Mouse (Mus musculus): ENCODE data around the gene Bsx. TPM values are rescaled to one million over a fixed set of nuclear protein-coding genes. Genes with fewer than 3 reads are reported as not detected.

Bsx gene
- not detected for polyA plus RNA-seq (2014; fragmentation: Illumina TruSeq; extraction: RNeasy Lipid Tissue Mini Kit (QIAGEN cat#74804); ENCODE audit: low read depth, low replicate concordance)

DNA sequence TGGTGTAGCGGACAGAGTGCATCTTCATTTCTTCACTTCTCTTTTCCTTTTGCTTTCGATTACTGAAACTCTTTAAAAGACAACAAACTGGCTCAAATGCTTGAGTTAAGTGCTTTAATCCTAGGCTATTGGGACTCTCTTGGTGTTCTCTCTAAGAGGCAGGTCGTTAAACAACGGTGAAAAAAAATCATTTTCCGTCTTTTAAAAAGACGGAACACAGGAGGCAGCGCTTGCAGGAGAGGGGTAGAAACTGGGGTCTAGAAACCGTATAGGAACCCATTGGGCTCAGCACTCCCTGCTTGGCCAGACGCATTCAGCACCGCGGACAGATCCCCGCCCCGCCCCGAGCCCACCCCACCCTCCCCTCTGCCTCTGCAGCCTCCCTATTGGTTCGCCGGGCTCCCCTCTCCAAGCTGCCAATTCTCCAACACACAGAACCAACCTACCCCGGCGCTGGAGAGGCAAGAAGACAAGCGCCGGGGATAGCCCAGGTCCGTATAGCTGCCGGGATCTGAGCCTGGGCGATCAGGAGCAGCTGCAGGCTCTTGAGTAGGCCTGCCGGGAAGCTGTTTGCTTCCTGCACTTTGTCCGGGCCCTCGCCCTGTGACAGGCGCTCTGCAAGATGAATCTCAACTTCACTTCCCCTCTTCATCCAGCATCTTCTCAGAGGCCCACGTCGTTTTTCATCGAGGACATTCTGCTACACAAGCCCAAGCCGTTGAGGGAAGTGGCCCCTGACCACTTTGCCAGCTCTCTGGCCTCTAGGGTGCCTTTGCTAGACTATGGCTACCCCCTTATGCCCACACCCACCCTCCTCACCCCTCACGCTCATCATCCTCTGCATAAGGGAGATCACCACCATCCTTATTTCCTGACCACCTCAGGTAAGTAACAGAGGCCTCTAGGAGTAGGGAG, at the start of gene Bsx:
TSS of gene Bsx (plus strand) at position 572 of the 915 bp plus-strand sequence.

Other genes with a start within 250 kb of the Bsx start
- gene Gm21915, start 203.5 kb upstream of the Bsx start, polyA plus RNA-seq (2014; fragmentation: Illumina TruSeq; extraction: RNeasy Lipid Tissue Mini Kit (QIAGEN cat#74804); ENCODE audit: low read depth, low replicate concordance) = not detected
- 5.7 TPM for gene Clmp, start 188.2 kb upstream of the Bsx start, polyA plus RNA-seq (2014; fragmentation: Illumina TruSeq; extraction: RNeasy Lipid Tissue Mini Kit (QIAGEN cat#74804); ENCODE audit: low read depth, low replicate concordance)
- gene Hspa8, start 73.1 kb upstream of the Bsx start, polyA plus RNA-seq (2014; fragmentation: Illumina TruSeq; extraction: RNeasy Lipid Tissue Mini Kit (QIAGEN cat#74804); ENCODE audit: low read depth, low replicate concordance) = 2,252 TPM
- not detected for gene Jhy, start 90.0 kb downstream of the Bsx start, polyA plus RNA-seq (2014; fragmentation: Illumina TruSeq; extraction: RNeasy Lipid Tissue Mini Kit (QIAGEN cat#74804); ENCODE audit: low read depth, low replicate concordance)
- 0.08 TPM for gene Crtam, start 130.5 kb downstream of the Bsx start, polyA plus RNA-seq (2014; fragmentation: Illumina TruSeq; extraction: RNeasy Lipid Tissue Mini Kit (QIAGEN cat#74804); ENCODE audit: low read depth, low replicate concordance)